Mouse (Mus musculus) G1E (cell line): ENCODE measurements around the gene Pigl.

Source experiments
- CTCF ChIP-seq: IDR thresholded peaks from 2 replicates; pipeline ENCODE4 v1.5.1; 2012; ENCODE audit warnings: low read depth, low read length, inconsistent platforms, mixed read lengths
- GATA1 ChIP-seq: IDR thresholded peaks from 2 replicates; pipeline ENCODE4 v1.6.1; 2012; ENCODE audit warnings: borderline replicate concordance, low read length, inconsistent platforms, mixed read lengths
- GATA2 ChIP-seq: IDR thresholded peaks from 2 replicates; pipeline ENCODE4 v1.6.1; 2012; ENCODE audit warnings: low read depth, low read length, inconsistent platforms, borderline replicate concordance
- POLR2AphosphoS5 ChIP-seq: IDR thresholded peaks from 2 replicates; pipeline ENCODE4 v1.6.1; 2012; ENCODE audit warnings: low read depth, low read length, inconsistent platforms; ENCODE audit not compliant: insufficient replicate concordance
- TAL1 ChIP-seq: conservative IDR thresholded peaks from 2 replicates; pipeline ENCODE4 v1.6.1; 2012; ENCODE audit warnings: low read depth, low read length, inconsistent platforms, mixed read lengths

- TF ChIP-seq CTCF (no peak), POLR2AphosphoS5 (no peak), GATA1 (no peak), GATA2 (no peak), TAL1 (no peak)
Observed at GRCm38 (mm10) chr11:62549782-62550181, 91.5 kb downstream of the Pigl start.
